Mouse (Mus musculus) gastrocnemius, postnatal 36 days (tissue): Measurements from ENCODE around the gene Pofut1. TPM values are rescaled to one million over a fixed set of nuclear protein-coding genes. Genes with fewer than 3 reads are reported as not detected.

ENCODE experiments used
- total RNA-seq, 2 experiments: library from RNA; stranded (reverse); gene quantifications; 2 replicates each; pipeline ENCODE4 v1.2.3; 2021

Pofut1 gene
- total RNA-seq, 2 experiments from 2014 or later, result 9.5 to 9.9 TPM

Other genes starting within 250 kb of the Pofut1 start
- gene Pdrg1, start 226.1 kb upstream of the Pofut1 start, total RNA-seq, result 10 to 100 TPM; 69.5 to 74.1 TPM
- gene Xkr7, start 209.7 kb upstream of the Pofut1 start, total RNA-seq, result not detected
- gene Ccm2l, start 175.6 kb upstream of the Pofut1 start, total RNA-seq, result 1 to 10 TPM; 4.3 to 4.5 TPM
- gene Hck, start 133.1 kb upstream of the Pofut1 start, total RNA-seq, result under 1 TPM; 0.20 to 0.30 TPM
- 10 to 100 TPM; 27.3 to 31.1 TPM for gene Tm9sf4, start 80.2 kb upstream of the Pofut1 start, total RNA-seq
- gene Tspyl3, start 16.1 kb upstream of the Pofut1 start, total RNA-seq, result under 1 TPM; 0.32 to 0.51 TPM
- gene Plagl2, start 107 bp upstream of the Pofut1 start, total RNA-seq, result 1 to 10 TPM; 2.2 to 3.2 TPM
- gene Kif3b, start 49.9 kb downstream of the Pofut1 start, total RNA-seq, result 1 to 10 TPM; 2.8 to 3.5 TPM
- 10 to 100 TPM in 1 of 2 experiments, 1 to 10 TPM in 1; 7.2 to 10.8 TPM for gene Asxl1, start 104.3 kb downstream of the Pofut1 start, total RNA-seq